Mouse (Mus musculus) monocyte, adult 59 days (primary cell): ENCODE results near the gene Gm6121. TPM values are rescaled to one million over a fixed set of nuclear protein-coding genes. Genes with fewer than 3 reads are reported as not detected.

Experiments
- total RNA-seq, 2 experiments: library from RNA; stranded (reverse); gene quantifications; one replicate each; pipeline ENCODE4 v1.2.4; 2023

Gene Gm6121
- not detected for total RNA-seq

DNA sequence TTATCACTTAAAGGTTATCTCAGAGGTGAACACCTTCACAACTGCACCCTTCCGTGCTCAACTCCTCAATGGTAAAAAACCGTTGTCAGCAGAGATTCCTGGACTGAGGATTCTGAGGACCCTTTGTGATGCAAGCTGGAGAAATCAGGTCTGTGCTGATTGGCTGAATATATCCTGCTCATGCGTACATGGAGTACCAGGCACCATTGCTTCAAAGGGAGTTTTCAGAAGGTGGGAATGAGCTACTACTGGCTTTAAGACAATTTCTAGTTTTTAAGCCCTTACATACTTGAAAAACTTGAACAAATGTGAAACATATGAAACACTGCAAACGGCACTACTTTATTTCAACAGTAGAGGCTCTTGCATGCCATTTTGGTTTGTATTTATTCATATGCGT is at the start of gene Gm6121:
TSS of gene Gm6121 (minus strand) at position 101 of the 400 bp plus-strand sequence.

Other genes with a start within 250 kb of the Gm6121 start
- not detected for gene Gm14525, start 233.1 kb downstream of the Gm6121 start, total RNA-seq